Mouse (Mus musculus) ES-Bruce4 (cell line): ENCODE measurements around the gene 1700025G04Rik.

Experiments used
- CTCF ChIP-seq: IDR thresholded peaks from one replicate; pipeline ENCODE4 v1.8.1; 2011; ENCODE audit warnings: low read depth, low read length
- EP300 ChIP-seq: IDR thresholded peaks from 2 replicates; pipeline ENCODE4 v1.6.1; 2011; ENCODE audit warnings: low read depth, low read length; ENCODE audit not compliant: insufficient read depth

GRCm38 (mm10) chr1:151851976-151852375 lies 237.9 kb downstream of the 1700025G04Rik start:
- no peak for TF ChIP-seq CTCF
- no peak for TF ChIP-seq EP300
